Mouse (Mus musculus): ENCODE measurements around the gene Capn1. TPM values are rescaled to one million over a fixed set of nuclear protein-coding genes. Genes with fewer than 3 reads are reported as not detected.

The Capn1 gene
- 43.3 and 43.5 TPM in 2 replicates for polyA plus RNA-seq (2012; rRNA removed)

DNA sequence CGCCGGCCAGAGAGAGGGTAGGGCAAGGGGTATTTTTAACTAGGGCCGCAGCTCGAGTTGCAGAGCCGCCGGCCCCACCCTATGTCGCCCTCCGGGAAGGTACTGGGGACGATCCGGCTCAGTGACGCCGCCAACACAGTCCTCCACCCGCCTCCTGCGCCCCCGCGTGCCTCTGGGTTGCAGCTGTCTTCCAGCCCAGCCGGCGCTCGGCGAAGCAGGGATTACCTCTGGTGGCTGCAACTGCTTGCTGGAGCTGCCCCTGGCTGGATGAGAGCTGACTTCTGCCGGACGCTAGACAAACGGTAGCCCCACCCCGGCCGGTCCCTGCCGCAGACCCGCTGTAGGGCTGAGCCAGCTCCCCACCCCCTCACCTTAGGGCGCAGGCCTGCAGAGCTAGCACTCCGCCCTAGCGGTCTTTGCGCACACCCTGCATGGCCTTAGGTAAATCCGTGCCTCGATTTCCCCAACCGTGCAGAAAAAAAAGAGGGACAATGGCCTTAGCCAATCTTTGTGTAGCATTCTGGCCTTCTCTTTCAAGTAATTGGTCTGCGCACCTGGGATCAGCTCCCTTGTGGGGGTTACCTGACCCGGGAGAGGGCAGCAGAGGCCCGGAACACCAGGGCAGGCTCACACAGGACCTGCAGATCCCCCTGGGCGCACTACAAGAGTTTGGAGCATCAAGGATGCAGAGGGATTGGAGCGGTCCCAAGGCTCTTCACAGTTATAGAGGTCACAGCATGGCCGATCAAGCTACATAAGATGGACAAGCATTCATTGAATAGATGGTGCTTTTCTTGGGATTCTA is at the start of gene Capn1:
TSS of gene Capn1 (minus strand) at position 387 of the 805 bp plus-strand sequence.

GRCm38 (mm10) chr19:6061021-6061533 is 45.4 kb upstream of the Capn1 start, which contains the start of gene Znhit2:
Gene Znhit2, plus strand, starts transcription at chr19:6061192.

DNA sequence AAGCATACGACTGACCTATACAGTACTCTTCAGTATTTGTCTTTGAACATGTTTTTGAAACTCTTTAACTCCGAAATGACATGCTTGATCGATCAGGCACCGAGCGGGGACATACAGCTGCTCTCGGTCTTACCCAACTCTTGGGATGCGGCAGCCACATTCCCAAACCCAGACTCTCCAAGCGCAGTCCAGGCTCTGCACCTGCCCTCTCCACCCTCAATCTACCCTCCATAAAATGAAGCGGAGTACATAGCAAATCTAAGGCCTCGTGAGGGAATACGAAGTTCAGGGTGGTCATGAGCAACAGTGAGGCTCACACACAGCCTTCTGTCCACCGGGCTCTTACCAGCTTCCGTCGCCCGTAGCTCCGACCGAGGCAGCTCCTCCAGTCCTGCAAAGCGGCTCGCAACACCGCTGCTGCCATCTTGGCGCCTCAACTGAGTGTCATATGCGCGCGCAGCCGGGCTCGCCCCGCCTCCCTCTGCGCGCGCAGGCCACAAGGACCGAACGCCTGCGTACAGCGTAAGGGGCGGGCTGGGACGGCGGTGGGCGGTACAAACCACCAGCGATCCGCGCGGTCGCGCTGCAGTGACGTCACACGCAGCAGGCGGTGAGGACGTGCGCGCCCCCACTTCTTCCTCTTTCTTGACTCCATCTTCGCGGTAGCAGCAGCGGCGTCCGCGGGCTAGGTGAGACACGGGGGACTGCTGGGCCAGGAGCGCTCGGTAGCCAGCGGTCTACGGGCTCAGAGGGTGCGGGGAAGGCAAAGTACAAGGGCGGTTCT is 41.8 kb upstream of the Capn1 start, which contains the start of the genes Mrpl49 and Fau:
TSS of gene Mrpl49 (minus strand) at position 473 of the 784 bp plus-strand sequence.
TSS of gene Fau (plus strand) at position 532 of the 784 bp plus-strand sequence.

GRCm38 (mm10) chr19:6046294-6047153 is 30.8 kb upstream of the Capn1 start, which contains the start of gene Syvn1:
Gene Syvn1, plus strand, starts transcription at chr19:6046576.

GRCm38 (mm10) chr19:5986043-5986442 is 29.7 kb downstream of the Capn1 start, which contains the start of gene Slc22a20:
Gene Slc22a20, minus strand, starts transcription at chr19:5986143.

GRCm38 (mm10) chr19:5963883-5964562 is 51.7 kb downstream of the Capn1 start, which contains the start of gene Pola2:
Gene Pola2, minus strand, starts transcription at chr19:5964202.

Other genes with a start within 250 kb of the Capn1 start
- 143 and 154 TPM in 2 replicates for gene Scyl1, start 244.5 kb downstream of the Capn1 start, polyA plus RNA-seq (2012; rRNA removed)
- 28.5 and 32.7 TPM in 2 replicates for gene Frmd8, start 140.6 kb downstream of the Capn1 start, polyA plus RNA-seq (2012; rRNA removed)
- 16.3 and 25.9 TPM in 2 replicates for gene Slc25a45, start 138.1 kb downstream of the Capn1 start, polyA plus RNA-seq (2012; rRNA removed)
- 0.72 and 0.84 TPM in 2 replicates for gene Tigd3, start 121.7 kb downstream of the Capn1 start, polyA plus RNA-seq (2012; rRNA removed)
- gene Dpf2, start 102.9 kb downstream of the Capn1 start, polyA plus RNA-seq (2012; rRNA removed): 104 and 124 TPM in 2 replicates
- gene Cdc42ep2, start 91.1 kb downstream of the Capn1 start, polyA plus RNA-seq (2012; rRNA removed): 8.6 and 9.2 TPM in 2 replicates
- gene Pola2, start 51.7 kb downstream of the Capn1 start, polyA plus RNA-seq (2012; rRNA removed): 29.1 and 51.7 TPM in 2 replicates
- gene Slc22a20, start 29.8 kb downstream of the Capn1 start, polyA plus RNA-seq (2012; rRNA removed): not detected in 2 replicates
- 67.4 and 71.4 TPM in 2 replicates for gene Syvn1, start 30.7 kb upstream of the Capn1 start, polyA plus RNA-seq (2012; rRNA removed)
- gene Mrpl49, start 41.9 kb upstream of the Capn1 start, polyA plus RNA-seq (2012; rRNA removed): 18.5 and 22.7 TPM in 2 replicates
- gene Fau, start 41.9 kb upstream of the Capn1 start, polyA plus RNA-seq (2012; rRNA removed): 2,067 and 2,719 TPM in 2 replicates
- gene Znhit2, start 45.3 kb upstream of the Capn1 start, polyA plus RNA-seq (2012; rRNA removed): 98.8 and 129 TPM in 2 replicates
- 64.3 and 73.1 TPM in 2 replicates for gene Tm7sf2, start 52.5 kb upstream of the Capn1 start, polyA plus RNA-seq (2012; rRNA removed)
- gene Vps51, start 61.3 kb upstream of the Capn1 start, polyA plus RNA-seq (2012; rRNA removed): 102 and 114 TPM in 2 replicates
- gene Tmem262, start 64.1 kb upstream of the Capn1 start, polyA plus RNA-seq (2012; rRNA removed): not detected in 2 replicates
- gene Gm28374, start 66.4 kb upstream of the Capn1 start, polyA plus RNA-seq (2012; rRNA removed): 0.52 and 0.77 TPM in 2 replicates
- 107 and 147 TPM in 2 replicates for gene Zfpl1, start 69.1 kb upstream of the Capn1 start, polyA plus RNA-seq (2012; rRNA removed)
- 5.0 and 7.6 TPM in 2 replicates for gene Cdca5, start 69.1 kb upstream of the Capn1 start, polyA plus RNA-seq (2012; rRNA removed)
- gene AC131692.1, start 78.5 kb upstream of the Capn1 start, polyA plus RNA-seq (2012; rRNA removed): not detected in 2 replicates
- 0.57 and 0.89 TPM in 2 replicates for gene Naaladl1, start 89.9 kb upstream of the Capn1 start, polyA plus RNA-seq (2012; rRNA removed)
- gene Sac3d1, start 102.8 kb upstream of the Capn1 start, polyA plus RNA-seq (2012; rRNA removed): 95.3 and 147 TPM in 2 replicates
- gene Snx15, start 112.4 kb upstream of the Capn1 start, polyA plus RNA-seq (2012; rRNA removed): 30.1 and 33.9 TPM in 2 replicates
- gene Batf2, start 125.1 kb upstream of the Capn1 start, polyA plus RNA-seq (2012; rRNA removed): 5.3 and 8.6 TPM in 2 replicates
- 157 and 174 TPM in 2 replicates for gene Arl2, start 125.7 kb upstream of the Capn1 start, polyA plus RNA-seq (2012; rRNA removed)
- 0.44 and 0.75 TPM in 2 replicates for gene Majin, start 168.5 kb upstream of the Capn1 start, polyA plus RNA-seq (2012; rRNA removed)
- gene Gpha2, start 210.5 kb upstream of the Capn1 start, polyA plus RNA-seq (2012; rRNA removed): 58.5 and 77.5 TPM in 2 replicates
- gene Ppp2r5b, start 220.0 kb upstream of the Capn1 start, polyA plus RNA-seq (2012; rRNA removed): 108 and 236 TPM in 2 replicates
- 59.3 and 62.5 TPM in 2 replicates for gene Atg2a, start 225.8 kb upstream of the Capn1 start, polyA plus RNA-seq (2012; rRNA removed)

Data from ovary, adult 2 months (tissue).